Mouse (Mus musculus) MEL (cell line): ENCODE measurements around the gene Myzap. TPM values are rescaled to one million over a fixed set of nuclear protein-coding genes. Genes with fewer than 3 reads are reported as not detected.

Experiments used
- DNase-seq: peaks from one replicate; pipeline ENCODE4 v3.0.0; 2011; ENCODE audit warnings: low read depth, low spot score
- H3K27ac ChIP-seq: 2 replicates; pipeline ENCODE4 v1.5.1; 2012; ENCODE audit warnings: low read depth, mild to moderate bottlenecking, control low read depth, low read length, moderate library complexity; ENCODE audit not compliant: control insufficient read depth
- H3K27me3 ChIP-seq, 2 experiments: fragments of 150-350 bp in 1 of 2; sonication (generic) in 1 of 2; 2 replicates each; pipeline ENCODE4 v1.6.1; 2012; ENCODE audit warnings: low read length in 2 of 2, mild to moderate bottlenecking in 2 of 2, improper control_type of control experiment in 1 of 2, moderate library complexity in 1 of 2; ENCODE audit not compliant: insufficient read depth in 2 of 2, control insufficient read depth in 1 of 2
- H3K36me3 ChIP-seq, 2 experiments: 2 replicates each; pipeline ENCODE4 v1.6.1; 2012 to 2014; ENCODE audit warnings: low read length in 2 of 2, improper control_type of control experiment in 1 of 2, inconsistent platforms in 1 of 2, mild to moderate bottlenecking in 1 of 2; ENCODE audit not compliant: insufficient read depth in 2 of 2, control insufficient read depth in 1 of 2
- H3K4me1 ChIP-seq, 2 experiments: fragments of 150-350 bp in 1 of 2; sonication (generic) in 1 of 2; 2 replicates each; pipeline ENCODE4 v1.6.1; 2012; ENCODE audit warnings: low read length in 2 of 2, improper control_type of control experiment in 1 of 2, mild to moderate bottlenecking in 1 of 2; ENCODE audit not compliant: insufficient read depth in 2 of 2, control insufficient read depth in 1 of 2
- H3K4me3 ChIP-seq, 2 experiments: fragments of 150-350 bp in 1 of 2; sonication (generic) in 1 of 2; 2 replicates each; pipeline ENCODE4 v1.5.1; 2012; ENCODE audit warnings: low read depth in 2 of 2, low read length in 2 of 2, mild to moderate bottlenecking in 2 of 2, moderate library complexity in 2 of 2, control low read depth in 1 of 2, improper control_type of control experiment in 1 of 2; ENCODE audit not compliant: control insufficient read depth in 1 of 2, insufficient read depth in 1 of 2
- H3K79me2 ChIP-seq: 2 replicates; pipeline ENCODE4 v1.6.1; 2012; ENCODE audit warnings: mild to moderate bottlenecking, low read length, moderate library complexity; ENCODE audit not compliant: control insufficient read depth, poor library complexity, insufficient read depth
- H3K9ac ChIP-seq: 2 replicates; pipeline ENCODE4 v1.6.1; 2012; ENCODE audit warnings: low read depth, mild to moderate bottlenecking, control low read depth, low read length, moderate library complexity; ENCODE audit not compliant: control insufficient read depth, poor library complexity, severe bottlenecking
- H3K9me3 ChIP-seq: fragments of 150-350 bp; sonication (generic); replicated peaks from 2 replicates; pipeline ENCODE4 v1.6.1; 2012; ENCODE audit warnings: mild to moderate bottlenecking, low read length, improper control_type of control experiment, moderate library complexity; ENCODE audit not compliant: insufficient read depth
- CHD2 ChIP-seq: IDR thresholded peaks from 2 replicates; pipeline ENCODE4 v1.6.1; 2011; ENCODE audit warnings: low read length, improper control_type of control experiment
- E2F4 ChIP-seq: IDR thresholded peaks from 2 replicates; pipeline ENCODE4 v1.6.1; 2011; ENCODE audit warnings: low read depth, low read length, improper control_type of control experiment, borderline replicate concordance
- ELF1 ChIP-seq: IDR thresholded peaks from 2 replicates; pipeline ENCODE4 v1.6.1; 2014; ENCODE audit warnings: low read depth, mild to moderate bottlenecking, inconsistent platforms, low read length, improper control_type of control experiment, moderate library complexity
- EP300 ChIP-seq, 2 experiments: IDR thresholded peaks; 2 replicates each; pipeline ENCODE4 v1.6.1; 2011; ENCODE audit warnings: improper control_type of control experiment in 2 of 2, low read length in 2 of 2, low read depth in 1 of 2, mild to moderate bottlenecking in 1 of 2
- GABPA ChIP-seq: IDR thresholded peaks from 2 replicates; pipeline ENCODE4 v1.6.1; 2012; ENCODE audit warnings: low read depth, mild to moderate bottlenecking, inconsistent platforms, low read length, improper control_type of control experiment, moderate library complexity
- KAT2A ChIP-seq: conservative IDR thresholded peaks from 2 replicates; pipeline ENCODE4 v1.6.1; 2012; ENCODE audit warnings: low read depth, low read length, improper control_type of control experiment, inconsistent platforms
- MAX ChIP-seq: IDR thresholded peaks from 2 replicates; pipeline ENCODE4 v1.6.1; 2011; ENCODE audit warnings: low read length, improper control_type of control experiment
- MAZ ChIP-seq: IDR thresholded peaks from 2 replicates; pipeline ENCODE4 v1.6.1; 2012; ENCODE audit warnings: low read depth, mild to moderate bottlenecking, inconsistent platforms, low read length, improper control_type of control experiment
- NRF1 ChIP-seq: IDR thresholded peaks from 2 replicates; pipeline ENCODE4 v1.6.1; 2014; ENCODE audit warnings: low read depth, mild to moderate bottlenecking, inconsistent platforms, low read length, improper control_type of control experiment, moderate library complexity; ENCODE audit not compliant: poor library complexity, insufficient read depth, severe bottlenecking
- POLR2A ChIP-seq, 2 experiments: IDR thresholded peaks; 2 replicates each; pipeline ENCODE4 v1.6.1; 2011 to 2012; ENCODE audit warnings: low read length in 2 of 2, mild to moderate bottlenecking in 2 of 2, control low read depth in 1 of 2, improper control_type of control experiment in 1 of 2, low read depth in 1 of 2, moderate library complexity in 1 of 2; ENCODE audit not compliant: control insufficient read depth in 1 of 2, insufficient read depth in 1 of 2, poor library complexity in 1 of 2
- POLR2AphosphoS2 ChIP-seq: IDR thresholded peaks from 2 replicates; pipeline ENCODE4 v1.6.1; 2011; ENCODE audit warnings: low read length, improper control_type of control experiment
- RAD21 ChIP-seq: IDR thresholded peaks from 2 replicates; pipeline ENCODE4 v1.6.1; 2011; ENCODE audit warnings: mild to moderate bottlenecking, low read depth, low read length, improper control_type of control experiment
- USF1 ChIP-seq: IDR thresholded peaks from 2 replicates; pipeline ENCODE4 v1.6.1; 2014; ENCODE audit warnings: low read depth, mild to moderate bottlenecking, inconsistent platforms, low read length, improper control_type of control experiment, moderate library complexity
- ZKSCAN1 ChIP-seq: IDR thresholded peaks from 2 replicates; pipeline ENCODE4 v1.6.1; 2012; ENCODE audit warnings: low read depth, mild to moderate bottlenecking, inconsistent platforms, low read length, improper control_type of control experiment, moderate library complexity
- ZMIZ1 ChIP-seq: IDR thresholded peaks from 2 replicates; pipeline ENCODE4 v1.6.1; 2012; ENCODE audit warnings: low read depth, mild to moderate bottlenecking, inconsistent platforms, low read length, improper control_type of control experiment, moderate library complexity
- ZNF384 ChIP-seq: IDR thresholded peaks from 2 replicates; pipeline ENCODE4 v1.6.1; 2012; ENCODE audit warnings: low read depth, mild to moderate bottlenecking, inconsistent platforms, low read length, improper control_type of control experiment
- polyA plus RNA-seq, 2 experiments: library from polyadenylated mRNA; stranded (reverse) in 1 of 2; unstranded in 1 of 2; fragments of >175 nt in 1 of 2; fragments of >200 nt in 1 of 2; gene quantifications; 2 replicates each; pipeline versions ENCODE4 v1.2.1 to v1.2.4; 2012; ENCODE audit warnings: low replicate concordance in 2 of 2, low read depth in 1 of 2; ENCODE audit not compliant: insufficient read length in 2 of 2, insufficient read depth in 1 of 2, missing spikeins in 1 of 2
- total RNA-seq: library from RNA; depleted of rRNA; stranded (reverse); fragments of 300-350 nt; gene quantifications from 2 replicates; pipeline ENCODE4 v1.2.3, GENCODE M21; 2012

The Myzap gene
- total and polyA plus RNA-seq, 3 experiments = 0.06 TPM; not detected in 2

DNA sequence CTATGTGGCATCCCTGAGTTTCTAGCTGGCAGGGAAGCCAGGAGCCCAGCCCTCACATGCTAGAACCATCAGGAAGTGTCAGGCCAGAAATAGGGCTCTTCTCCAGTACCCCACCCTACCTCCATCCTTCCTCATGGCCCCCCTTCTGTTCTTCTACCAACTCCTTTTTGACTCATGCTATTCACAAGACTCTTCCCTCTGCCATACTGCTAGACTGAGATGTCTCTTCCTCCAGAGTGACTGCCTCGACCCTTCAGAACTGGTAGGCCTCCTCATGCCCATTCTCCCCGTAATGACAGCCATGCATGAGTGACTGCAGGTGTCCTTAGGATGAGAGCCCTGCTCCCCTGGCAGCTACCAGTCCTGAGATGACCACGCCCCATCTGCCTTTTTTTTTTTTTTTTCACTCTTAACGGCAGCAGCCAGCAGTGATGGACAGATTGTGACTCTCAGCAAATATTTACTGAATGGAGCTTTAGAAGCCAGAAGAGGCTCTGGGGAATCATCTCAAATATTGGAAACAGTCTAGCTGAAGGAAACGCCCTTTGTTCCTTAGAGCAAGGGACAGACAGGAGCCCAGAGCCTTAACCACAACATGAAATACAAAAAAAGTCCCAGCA lies 23.7 kb downstream of the Myzap start:
- H3K27ac ChIP-seq = no peak overlapping the region
- TF ChIP-seq E2F4 (no peak), ZNF384 (peak; percentile 54; the same call in 1 of the 2 replicates)
- no peaks in the 10 kb centered on the region; a peak in 1 of 4 replicates for H3K4me1 ChIP-seq
- H3K9me3 ChIP-seq = no peaks in the 10 kb centered on the region
- H3K9ac ChIP-seq = no peak overlapping the region
- no peaks in the 10 kb centered on the region for H3K36me3 ChIP-seq
- H3K27me3 ChIP-seq = peaks cover 0 to 4% of the 10 kb centered on the region in 2 experiments; a peak in 2 of 4 replicates
- DNase-seq = no peak
- no peaks in the 10 kb centered on the region for H3K79me2 ChIP-seq
- no peak overlapping the region for H3K4me3 ChIP-seq

GRCm38 (mm10) chr9:71567391-71567790 lies 24.8 kb downstream of the Myzap start:
- TF ChIP-seq MAZ = no peak
- TF ChIP-seq E2F4 = no peak
- TF ChIP-seq KAT2A = no peak
- TF ChIP-seq EP300 (IDR thresholded peaks at IDR 0.05; ENCODE audit: low read depth in 1 of 2, low read length in 2 of 2) = no peak
- TF ChIP-seq ZMIZ1 = no peak
- TF ChIP-seq USF1 = no peak
- TF ChIP-seq NRF1 = no peak
- no peak for TF ChIP-seq POLR2AphosphoS2
- TF ChIP-seq MAX = no peak
- no peak for TF ChIP-seq POLR2A (IDR thresholded peaks at IDR 0.05; ENCODE audit: control insufficient read depth in 1 of 2, insufficient read depth in 1 of 2, low read depth in 1 of 2, low read length in 2 of 2, poor library complexity in 1 of 2)
- TF ChIP-seq ELF1 = no peak
- TF ChIP-seq RAD21 = no peak
- TF ChIP-seq GABPA = no peak
- TF ChIP-seq, all 39 proteins: peak for 0
- Histone ChIP-seq H3K36me3 (no peaks in the 10 kb centered on the region), H3K27ac (no peak overlapping the region), H3K4me3 (no peak overlapping the region), H3K27me3 (peaks cover 0 to 2% of the 10 kb centered on the region in 2 experiments; a peak in 2 of 4 replicates), H3K9ac (no peak overlapping the region), H3K9me3 (no peaks in the 10 kb centered on the region), H3K4me1 (no peaks in the 10 kb centered on the region; a peak in 1 of 4 replicates), H3K79me2 (no peaks in the 10 kb centered on the region)
- no peak for DNase-seq

DNA sequence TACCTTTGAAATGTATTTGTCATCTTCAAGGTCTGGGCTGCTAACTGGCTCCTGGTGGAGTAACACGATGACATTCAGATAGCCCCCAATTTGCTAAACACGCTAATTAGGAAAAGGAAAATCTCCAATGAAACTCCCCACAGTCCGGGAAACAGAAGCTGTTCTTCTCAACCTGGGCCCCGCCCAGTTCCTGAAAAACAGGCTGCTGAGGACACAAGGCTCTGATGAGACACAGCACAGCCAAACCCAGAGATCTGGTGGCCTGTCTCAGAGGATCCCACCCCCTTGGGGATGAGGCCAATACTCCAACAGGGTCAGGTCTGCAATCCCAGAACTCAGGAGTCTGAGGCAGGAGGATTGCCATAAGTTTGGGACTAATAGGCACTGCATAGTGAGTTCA lies 25.4 kb downstream of the Myzap start:
- no peak for TF ChIP-seq ZMIZ1
- no peak for TF ChIP-seq ZKSCAN1
- TF ChIP-seq CHD2 = no peak
- TF ChIP-seq, all 39 proteins: peak for 0
- Histone ChIP-seq H3K4me3 (no peak overlapping the region), H3K79me2 (no peaks in the 10 kb centered on the region), H3K27ac (no peak overlapping the region), H3K9me3 (no peaks in the 10 kb centered on the region), H3K27me3 (peaks cover 0 to 2% of the 10 kb centered on the region in 2 experiments; a peak in 3 of 4 replicates), H3K9ac (no peak overlapping the region), H3K4me1 (no peaks in the 10 kb centered on the region; a peak in 1 of 4 replicates), H3K36me3 (no peaks in the 10 kb centered on the region)
- no peak for DNase-seq
